Mouse (Mus musculus) CH12.LX (cell line): ENCODE data around the gene Naa80. TPM values are rescaled to one million over a fixed set of nuclear protein-coding genes. Genes with fewer than 3 reads are reported as not detected.

Experiments
- DNase-seq: peaks from one replicate; pipeline ENCODE4 v3.0.0-alpha.2; 2013; ENCODE audit errors: extremely low read depth
- H3K27ac ChIP-seq: 2 replicates; pipeline ENCODE4 v1.5.1; 2012; ENCODE audit warnings: low read depth, mild to moderate bottlenecking, control low read depth, moderate library complexity; ENCODE audit not compliant: insufficient read depth
- H3K27me3 ChIP-seq: replicated peaks from 2 replicates; pipeline ENCODE3; 2012; ENCODE audit warnings: inconsistent platforms
- H3K36me3 ChIP-seq, 2 experiments: replicated peaks in 1 of 2; 2 replicates each; pipeline versions ENCODE3 to v1.6.1; 2012; ENCODE audit warnings: inconsistent platforms in 1 of 2, low read length in 1 of 2, mild to moderate bottlenecking in 1 of 2, mixed read lengths in 1 of 2, moderate library complexity in 1 of 2; ENCODE audit not compliant: control insufficient read depth in 1 of 2, insufficient read depth in 1 of 2
- H3K4me1 ChIP-seq, 2 experiments: 2 replicates each; pipeline ENCODE4 v1.6.1; 2012; ENCODE audit warnings: inconsistent platforms in 1 of 2, moderate library complexity in 1 of 2; ENCODE audit not compliant: insufficient read depth in 2 of 2, control insufficient read depth in 1 of 2
- H3K4me2 ChIP-seq: 2 replicates; pipeline ENCODE4 v1.6.1; 2012; ENCODE audit warnings: low read depth, mild to moderate bottlenecking, control low read depth; ENCODE audit not compliant: poor library complexity, insufficient read depth, severe bottlenecking
- H3K4me3 ChIP-seq, 3 experiments: fragments of 150-350 bp in 1 of 3; sonication (generic) in 1 of 3; replicated peaks in 1 of 3; 2 replicates each; pipeline versions ENCODE3 to v1.5.1; 2011 to 2012; ENCODE audit warnings: low read depth in 2 of 3, low read length in 2 of 3, mild to moderate bottlenecking in 2 of 3, moderate library complexity in 2 of 3, control low read depth in 1 of 3, improper control_type of control experiment in 1 of 3, inconsistent platforms in 1 of 3, mixed read lengths in 1 of 3; ENCODE audit not compliant: poor library complexity in 1 of 3
- H3K79me2 ChIP-seq: replicated peaks from 2 replicates; pipeline ENCODE4 v1.6.1; 2012; ENCODE audit warnings: mild to moderate bottlenecking, moderate library complexity; ENCODE audit not compliant: control insufficient read depth, poor library complexity, insufficient read depth, severe bottlenecking; ENCODE audit errors: extremely low read depth
- H3K9ac ChIP-seq: 2 replicates; pipeline ENCODE4 v1.6.1; 2012; ENCODE audit warnings: low read depth, mild to moderate bottlenecking, control low read depth, moderate library complexity; ENCODE audit not compliant: insufficient read depth
- H3K9me3 ChIP-seq: replicated peaks from 2 replicates; pipeline ENCODE3; 2012; ENCODE audit warnings: low read length, inconsistent platforms, mixed read lengths
- CHD1 ChIP-seq: IDR thresholded peaks from 2 replicates; pipeline ENCODE4 v1.6.1; 2012; ENCODE audit warnings: low read depth, low read length, improper control_type of control experiment, inconsistent platforms
- E2F4 ChIP-seq: IDR thresholded peaks from 2 replicates; pipeline ENCODE4 v1.6.1; 2011; ENCODE audit warnings: low read depth, low read length, improper control_type of control experiment; ENCODE audit not compliant: insufficient replicate concordance
- EP300 ChIP-seq: IDR thresholded peaks from 2 replicates; pipeline ENCODE4 v1.6.1; 2011; ENCODE audit warnings: low read length, improper control_type of control experiment
- ETS1 ChIP-seq: conservative IDR thresholded peaks from 2 replicates; pipeline ENCODE4 v1.6.1; 2012; ENCODE audit warnings: low read depth, mild to moderate bottlenecking, inconsistent platforms, low read length, improper control_type of control experiment, moderate library complexity
- HCFC1 ChIP-seq: IDR thresholded peaks from 2 replicates; pipeline ENCODE4 v1.6.1; 2012; ENCODE audit warnings: low read depth, mild to moderate bottlenecking, inconsistent platforms, low read length, improper control_type of control experiment
- IRF4 ChIP-seq: IDR thresholded peaks from 2 replicates; pipeline ENCODE4 v1.6.1; 2014; ENCODE audit warnings: low read depth, mild to moderate bottlenecking, inconsistent platforms, low read length, improper control_type of control experiment
- JUN ChIP-seq: IDR thresholded peaks from 2 replicates; pipeline ENCODE4 v1.6.1; 2011; ENCODE audit warnings: low read depth, mild to moderate bottlenecking, low read length, improper control_type of control experiment, moderate library complexity; ENCODE audit not compliant: insufficient read depth
- JUND ChIP-seq: conservative IDR thresholded peaks from 2 replicates; pipeline ENCODE4 v1.6.1; 2011; ENCODE audit warnings: low read depth, low read length, improper control_type of control experiment
- MAFK ChIP-seq: IDR thresholded peaks from 2 replicates; pipeline ENCODE4 v1.6.1; 2011; ENCODE audit warnings: low read length, improper control_type of control experiment; ENCODE audit not compliant: insufficient replicate concordance
- MEF2A ChIP-seq: IDR thresholded peaks from 2 replicates; pipeline ENCODE4 v1.6.1; 2014; ENCODE audit warnings: low read depth, mild to moderate bottlenecking, inconsistent platforms, low read length, improper control_type of control experiment, borderline replicate concordance
- NELFE ChIP-seq: IDR thresholded peaks from 2 replicates; pipeline ENCODE4 v1.6.1; 2011; ENCODE audit warnings: low read depth, low read length, improper control_type of control experiment
- NRF1 ChIP-seq: IDR thresholded peaks from 2 replicates; pipeline ENCODE4 v1.6.1; 2014; ENCODE audit warnings: low read depth, mild to moderate bottlenecking, inconsistent platforms, low read length, improper control_type of control experiment, moderate library complexity
- PAX5 ChIP-seq: IDR thresholded peaks from 2 replicates; pipeline ENCODE4 v1.6.1; 2012; ENCODE audit warnings: low read length, inconsistent platforms, mixed read lengths
- POLR2A ChIP-seq: IDR thresholded peaks from 2 replicates; pipeline ENCODE4 v1.6.1; 2011; ENCODE audit warnings: low read depth, mild to moderate bottlenecking, improper control_type of control experiment, low read length
- POLR2AphosphoS2 ChIP-seq: IDR thresholded peaks from 2 replicates; pipeline ENCODE4 v1.6.1; 2011; ENCODE audit warnings: low read depth, low read length, improper control_type of control experiment
- RAD21 ChIP-seq: IDR thresholded peaks from 2 replicates; pipeline ENCODE4 v1.6.1; 2011; ENCODE audit warnings: low read depth, mild to moderate bottlenecking, low read length, improper control_type of control experiment, moderate library complexity
- SIN3A ChIP-seq: IDR thresholded peaks from 2 replicates; pipeline ENCODE4 v1.6.1; 2012; ENCODE audit warnings: low read length, improper control_type of control experiment, inconsistent platforms
- SMC3 ChIP-seq: IDR thresholded peaks from 2 replicates; pipeline ENCODE4 v1.6.1; 2011; ENCODE audit warnings: low read depth, low read length, improper control_type of control experiment
- TCF12 ChIP-seq: IDR thresholded peaks from 2 replicates; pipeline ENCODE4 v1.6.1; 2014; ENCODE audit warnings: low read depth, mild to moderate bottlenecking, inconsistent platforms, low read length, improper control_type of control experiment
- UBTF ChIP-seq: IDR thresholded peaks from 2 replicates; pipeline ENCODE4 v1.6.1; 2012; ENCODE audit warnings: low read depth, mild to moderate bottlenecking, inconsistent platforms, low read length, improper control_type of control experiment, moderate library complexity
- USF1 ChIP-seq: IDR thresholded peaks from 2 replicates; pipeline ENCODE4 v1.6.1; 2014; ENCODE audit warnings: low read depth, mild to moderate bottlenecking, inconsistent platforms, low read length, improper control_type of control experiment
- USF2 ChIP-seq: conservative IDR thresholded peaks from 2 replicates; pipeline ENCODE4 v1.6.1; 2011; ENCODE audit warnings: low read depth, low read length, improper control_type of control experiment
- ZC3H11A ChIP-seq: IDR thresholded peaks from 2 replicates; pipeline ENCODE4 v1.6.1; 2012; ENCODE audit warnings: low read depth, mild to moderate bottlenecking, inconsistent platforms, low read length, improper control_type of control experiment
- ZKSCAN1 ChIP-seq: IDR thresholded peaks from 2 replicates; pipeline ENCODE4 v1.6.1; 2012; ENCODE audit warnings: low read depth, inconsistent platforms, low read length, improper control_type of control experiment, borderline replicate concordance
- ZMIZ1 ChIP-seq: IDR thresholded peaks from 2 replicates; pipeline ENCODE4 v1.6.1; 2012; ENCODE audit warnings: low read depth, mild to moderate bottlenecking, inconsistent platforms, low read length, improper control_type of control experiment
- ZNF384 ChIP-seq: IDR thresholded peaks from 2 replicates; pipeline ENCODE4 v1.6.1; 2012; ENCODE audit warnings: low read depth, low read length, improper control_type of control experiment, inconsistent platforms
- dilution Hi-C: fragments of 300-500 bp; cut with MboI; formaldehyde crosslinking; loops from 2 replicates; pipeline ENCODE4 v1.14.3; 2020; ENCODE audit warnings: low sequenced_read_pairs; ENCODE audit not compliant: extremely low pct_unique_long_range_greater_than_20kb, extremely low pct_ligation_motif_present
- in situ Hi-C: fragments of 300-500 bp; cut with MboI; formaldehyde crosslinking; loops from 3 replicates; pipeline ENCODE4 v1.14.3; 2019; ENCODE audit warnings: low sequenced_read_pairs, low pct_ligation_motif_present, low pct_unique_long_range_greater_than_20kb, mixed read lengths
- polyA plus RNA-seq: library from polyadenylated mRNA; unstranded; fragments of >175 nt; gene quantifications from 2 replicates; pipeline ENCODE4 v1.2.1, GENCODE M21; 2012; ENCODE audit warnings: low read depth; ENCODE audit not compliant: insufficient read length
- total RNA-seq, 2 experiments: library from RNA; depleted of rRNA; stranded (reverse); fragments of 300-350 nt in 1 of 2; fragments of >200 nt in 1 of 2; gene quantifications; 2 replicates each; pipeline ENCODE4 v1.2.3; 2012 to 2014

Gene Naa80
- total and polyA plus RNA-seq, 3 experiments: 1.7 to 9.3 (median 4.8) TPM

DNA sequence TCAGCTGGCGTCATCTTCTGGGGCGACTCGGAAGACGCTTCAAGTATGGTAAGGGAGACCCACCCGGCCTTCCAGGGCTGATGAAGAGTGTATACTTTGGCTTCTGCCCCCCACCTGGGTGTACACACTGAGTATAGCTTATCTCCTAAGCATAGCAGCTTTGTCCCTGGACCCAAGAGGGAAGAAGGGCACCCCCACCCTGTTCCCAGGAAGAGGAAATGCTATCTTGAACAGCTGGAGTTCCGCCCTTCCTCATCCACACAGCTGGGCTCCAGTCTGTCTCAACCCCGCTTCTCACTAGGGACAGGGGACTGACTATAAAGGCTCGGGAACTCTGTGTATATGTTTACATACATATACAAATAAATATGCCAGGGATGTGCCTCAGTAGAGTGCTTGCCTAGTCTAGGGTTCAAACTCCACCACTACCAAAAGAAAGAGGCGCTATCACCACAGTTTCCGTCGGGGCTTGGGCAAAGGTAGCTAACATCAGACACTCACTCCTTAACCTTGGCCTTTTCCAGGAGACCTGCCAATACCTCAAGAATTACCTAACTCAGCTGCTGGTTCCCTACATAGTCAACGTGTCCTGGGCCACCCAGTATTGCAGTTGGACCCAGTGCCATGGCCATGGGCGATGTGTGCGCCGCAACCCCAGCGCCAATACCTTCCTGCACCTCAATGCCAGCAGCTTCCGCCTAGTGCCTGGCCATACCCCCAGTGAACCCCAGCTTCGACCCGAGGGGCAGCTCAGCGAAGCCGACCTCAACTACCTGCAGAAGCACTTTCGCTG, 7.0 kb upstream of the Naa80 start:
- DNase-seq: no peak
- TF ChIP-seq MEF2A (no peak), MAFK (no peak), HCFC1 (no peak), USF1 (no peak), CHD1 (no peak), JUN (no peak), ZNF384 (no peak), JUND (no peak), NRF1 (no peak), POLR2AphosphoS2 (no peak)
- Histone ChIP-seq H3K27ac (no peak overlapping the region), H3K79me2 (no peaks in the 10 kb centered on the region), H3K4me3 (no peak overlapping the region), H3K27me3 (no peaks in the 10 kb centered on the region), H3K4me1 (peaks cover 21 to 35% of the 10 kb centered on the region in 2 experiments), H3K9ac (no peak overlapping the region), H3K4me2 (no peak overlapping the region), H3K36me3 (peaks cover 22 to 44% of the 10 kb centered on the region in 2 experiments), H3K9me3 (no peaks in the 10 kb centered on the region)
- dilution Hi-C loops (no loop called here), in situ Hi-C loops (no loop called here)

DNA sequence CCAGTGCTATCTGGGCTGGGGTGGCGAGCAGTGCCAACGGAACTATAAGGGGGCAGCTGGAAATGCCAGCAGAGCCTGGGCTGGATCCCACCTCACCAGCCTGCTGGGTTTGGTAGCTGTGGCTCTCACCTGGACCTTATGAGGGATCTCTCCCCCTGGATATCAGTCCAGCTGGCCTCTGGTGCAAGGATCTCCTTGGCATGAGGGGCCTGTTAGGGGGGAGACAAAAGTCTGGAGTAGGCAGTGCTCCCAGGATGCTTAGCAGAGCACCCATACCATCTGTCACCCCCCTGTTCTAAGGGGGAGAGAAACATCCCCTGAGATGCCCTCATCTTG, 6.4 kb upstream of the Naa80 start:
- Histone ChIP-seq H3K27me3 (no peaks in the 10 kb centered on the region), H3K36me3 (peaks cover 22 to 41% of the 10 kb centered on the region in 2 experiments), H3K9me3 (no peaks in the 10 kb centered on the region), H3K4me1 (peaks cover 21 to 39% of the 10 kb centered on the region in 2 experiments), H3K27ac (no peak overlapping the region), H3K9ac (no peak overlapping the region), H3K4me2 (no peak overlapping the region), H3K4me3 (no peak overlapping the region), H3K79me2 (no peaks in the 10 kb centered on the region)
- dilution Hi-C loops (no loop called here), in situ Hi-C loops (no loop called here)
- no peak for DNase-seq
- TF ChIP-seq NRF1 (no peak), PAX5 (no peak), ZKSCAN1 (no peak), UBTF (no peak), EP300 (no peak), RAD21 (no peak), SMC3 (no peak), POLR2A (no peak), ZMIZ1 (no peak), NELFE (no peak), CHD1 (no peak), MAFK (no peak), USF2 (no peak), IRF4 (no peak), TCF12 (no peak), SIN3A (no peak), ZC3H11A (no peak), MEF2A (no peak), ETS1 (no peak), E2F4 (no peak)
- TF ChIP-seq, all 38 proteins: peak for 0
